Mouse (Mus musculus) heart, embryonic 14.5 days (tissue): ENCODE data around the gene Cpt2. TPM values are rescaled to one million over a fixed set of nuclear protein-coding genes. Genes with fewer than 3 reads are reported as not detected.

Source experiments
- ATAC-seq: fragments of 200-750 bp; cut with Nextera tagmentation; 2 replicates; pipeline ENCODE4 v1.8.0; 2017; ENCODE audit warnings: low read depth, moderate TSS enrichment; ENCODE audit not compliant: insufficient number of reproducible peaks, insufficient read depth, low FRiP score
- H3K27ac ChIP-seq, 2 experiments: fragments of 200-500 bp in 1 of 2; fragments of 300-500 bp in 1 of 2; sonication (generic) in 1 of 2; replicated peaks in 1 of 2; 2 replicates each; pipeline ENCODE4 v1.5.1; 2012 to 2014; ENCODE audit warnings: low read depth in 2 of 2, low read length in 2 of 2, control low read depth in 1 of 2, mild to moderate bottlenecking in 1 of 2, mixed read lengths in 1 of 2; ENCODE audit not compliant: control insufficient read depth in 1 of 2, insufficient read depth in 1 of 2
- H3K27me3 ChIP-seq: fragments of 300-500 bp; sonication (generic); 2 replicates; pipeline ENCODE4 v1.6.1; 2014; ENCODE audit warnings: mild to moderate bottlenecking, low read length, control low read depth; ENCODE audit not compliant: control insufficient read depth, insufficient read depth
- H3K36me3 ChIP-seq: fragments of 300-500 bp; sonication (generic); 2 replicates; pipeline ENCODE4 v1.6.1; 2014; ENCODE audit warnings: mild to moderate bottlenecking, control low read depth, low read length, mixed read lengths; ENCODE audit not compliant: control insufficient read depth, insufficient read depth
- H3K4me1 ChIP-seq, 2 experiments: fragments of 200-500 bp in 1 of 2; fragments of 300-500 bp in 1 of 2; sonication (generic) in 1 of 2; 2 replicates each; pipeline ENCODE4 v1.6.1; 2012 to 2014; ENCODE audit warnings: low read length in 2 of 2, control low read depth in 1 of 2, mixed read lengths in 1 of 2; ENCODE audit not compliant: control insufficient read depth in 2 of 2, insufficient read depth in 2 of 2
- H3K4me2 ChIP-seq: fragments of 300-500 bp; sonication (generic); 2 replicates; pipeline ENCODE4 v1.6.1; 2014; ENCODE audit warnings: mild to moderate bottlenecking, low read length
- H3K4me3 ChIP-seq, 2 experiments: fragments of 200-500 bp in 1 of 2; fragments of 300-500 bp in 1 of 2; sonication (generic) in 1 of 2; 2 replicates each; pipeline ENCODE4 v1.5.1; 2012 to 2014; ENCODE audit warnings: low read length in 2 of 2, mild to moderate bottlenecking in 2 of 2, control low read depth in 1 of 2, low read depth in 1 of 2, moderate library complexity in 1 of 2; ENCODE audit not compliant: control insufficient read depth in 1 of 2, insufficient read depth in 1 of 2
- H3K9ac ChIP-seq: fragments of 300-500 bp; sonication (generic); 2 replicates; pipeline ENCODE4 v1.6.1; 2014; ENCODE audit warnings: mild to moderate bottlenecking, low read length
- H3K9me3 ChIP-seq: fragments of 300-500 bp; sonication (generic); 2 replicates; pipeline ENCODE4 v1.6.1; 2016; ENCODE audit warnings: low read length, control low read depth; ENCODE audit not compliant: control insufficient read depth
- WGBS: fragments of 180-500 bp; shearing (Covaris S2); extraction: QIAGEN DNeasy Blood & Tissue Kit; methylation state at CpG from one replicate; pipeline ENCODE4 v1.1.7; 2014; 5-methylcytosine and 5-hydroxymethylcytosine counted together
- polyA plus RNA-seq: library from polyadenylated mRNA; unstranded; fragments of >200 nt; fragmentation: Nextera tagmentation; extraction: Ambion mirVana; gene quantifications from 2 replicates; pipeline ENCODE4 v1.2.1, GENCODE M21; 2014

Cpt2 gene
- polyA plus RNA-seq, 1 experiment from 2014 or later: 75.6 TPM

DNA sequence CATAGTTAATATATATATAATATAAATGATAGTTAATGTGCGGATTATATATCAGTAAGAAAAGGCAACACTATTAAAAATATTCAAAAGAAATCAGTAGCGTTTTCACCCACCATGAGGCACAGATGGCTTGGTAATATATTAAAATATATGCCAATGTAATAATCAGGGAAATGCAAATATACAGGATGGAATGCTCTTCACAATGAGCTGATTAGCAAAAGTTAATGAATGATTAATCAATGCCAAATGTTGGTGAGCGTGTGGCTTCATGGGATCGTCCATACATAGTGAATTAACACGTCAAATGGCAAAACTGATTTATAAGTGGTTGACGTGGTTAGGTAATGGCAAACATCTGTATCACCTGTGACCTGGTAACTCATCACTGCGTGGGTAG, 35.1 kb upstream of the Cpt2 start:
- H3K4me2 ChIP-seq: no peak overlapping the region
- H3K9me3 ChIP-seq: no peaks in the 10 kb centered on the region
- peaks cover 17 to 19% of the 10 kb centered on the region in 2 experiments for H3K4me1 ChIP-seq
- 88% methylated on average over 7 of the region's 7 CpGs for whole genome bisulfite sequencing
- no peak for ATAC-seq
- no peak overlapping the region for H3K9ac ChIP-seq
- H3K27me3 ChIP-seq: no peaks in the 10 kb centered on the region
- no peak overlapping the region for H3K4me3 ChIP-seq
- no peak overlapping the region for H3K27ac ChIP-seq
- H3K36me3 ChIP-seq: no peaks in the 10 kb centered on the region

- H3K4me2 ChIP-seq: no peak overlapping the region
- H3K4me3 ChIP-seq: no peak overlapping the region
- no peaks in the 10 kb centered on the region for H3K27me3 ChIP-seq
- H3K27ac ChIP-seq: no peak overlapping the region
- H3K9ac ChIP-seq: no peak overlapping the region
- 76% methylated on average over 5 of the region's 5 CpGs for WGBS
- no peaks in the 10 kb centered on the region for H3K9me3 ChIP-seq
- ATAC-seq: no peak
- H3K36me3 ChIP-seq: no peaks in the 10 kb centered on the region
- H3K4me1 ChIP-seq: peaks cover 0 to 4% of the 10 kb centered on the region in 2 experiments; a peak in 1 of 4 replicates
These were observed 32.3 kb upstream of the Cpt2 start for GRCm38 (mm10) chr4:107955691-107956090.

DNA sequence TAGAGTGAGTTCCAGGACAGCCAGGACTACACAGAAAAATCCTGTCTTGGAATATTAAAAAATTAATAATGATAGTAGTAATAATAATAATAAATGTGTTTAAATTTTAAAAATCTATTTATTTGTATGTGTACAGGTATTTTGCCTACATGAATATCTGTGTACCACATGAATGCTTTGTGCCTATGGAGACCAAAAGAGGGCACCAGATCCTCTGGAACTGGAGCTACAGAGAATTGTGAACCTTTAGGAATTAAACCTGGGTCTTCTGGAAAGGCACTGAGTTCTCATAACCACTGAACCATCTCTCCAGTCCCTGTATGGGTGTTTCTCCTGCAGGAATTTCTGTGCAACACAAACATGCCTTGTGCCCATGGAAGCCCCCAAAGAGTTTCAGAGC, 29.4 kb upstream of the Cpt2 start:
- no peaks in the 10 kb centered on the region for H3K9me3 ChIP-seq
- no peak for ATAC-seq
- no peak overlapping the region for H3K4me2 ChIP-seq
- H3K4me1 ChIP-seq: no peaks in the 10 kb centered on the region
- H3K27ac ChIP-seq: no peak overlapping the region
- H3K27me3 ChIP-seq: no peaks in the 10 kb centered on the region
- no peaks in the 10 kb centered on the region for H3K36me3 ChIP-seq
- no peak overlapping the region for H3K4me3 ChIP-seq
- no peak overlapping the region for H3K9ac ChIP-seq

- H3K4me3 ChIP-seq: no peak overlapping the region
These were observed 26.5 kb upstream of the Cpt2 start for GRCm38 (mm10) chr4:107949918-107950317.

GRCm38 (mm10) chr4:107944141-107944540, 20.7 kb upstream of the Cpt2 start:
- Histone ChIP-seq H3K9ac (no peak overlapping the region), H3K9me3 (no peaks in the 10 kb centered on the region), H3K4me1 (no peaks in the 10 kb centered on the region; a peak in 1 of 4 replicates), H3K4me3 (no peak overlapping the region), H3K27ac (no peak overlapping the region; a peak in 1 of 4 replicates), H3K4me2 (no peak overlapping the region), H3K27me3 (no peaks in the 10 kb centered on the region), H3K36me3 (no peaks in the 10 kb centered on the region)
- ATAC-seq: no peak
- 55% methylated on average over 2 of the region's 2 CpGs for WGBS

More at GRCm38 (mm10) chr4:107949918-107950317, 26.5 kb upstream of the Cpt2 start:
- no peak overlapping the region for H3K4me2 ChIP-seq
- H3K27me3 ChIP-seq: no peaks in the 10 kb centered on the region
- H3K9ac ChIP-seq: no peak overlapping the region
- H3K27ac ChIP-seq: no peak overlapping the region
- WGBS: 76% methylated on average over 4 of the region's 4 CpGs
- no peaks in the 10 kb centered on the region for H3K36me3 ChIP-seq
- no peak for ATAC-seq
- H3K4me1 ChIP-seq: no peaks in the 10 kb centered on the region
- no peaks in the 10 kb centered on the region for H3K9me3 ChIP-seq

DNA sequence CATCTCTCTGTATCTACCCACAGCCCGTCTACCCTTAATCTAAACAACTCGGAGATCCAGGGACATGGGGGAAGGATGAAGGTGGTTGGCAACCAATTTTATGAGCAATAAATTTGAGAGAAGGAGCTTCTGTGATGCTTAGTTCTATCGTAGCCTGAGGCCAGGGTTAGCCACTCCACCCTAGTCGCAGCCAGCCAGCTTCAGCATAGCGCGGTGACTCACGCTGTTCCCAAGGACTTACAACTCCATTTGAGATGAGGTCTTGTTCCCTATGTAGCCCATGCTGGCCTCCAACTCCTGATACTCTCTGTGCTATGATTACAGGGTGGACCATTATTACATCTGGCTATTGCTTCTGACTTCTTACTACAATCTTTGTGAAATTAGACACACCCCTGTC, 19.3 kb upstream of the Cpt2 start:
- H3K27ac ChIP-seq: no peak overlapping the region
- no peak overlapping the region for H3K4me3 ChIP-seq
- H3K4me2 ChIP-seq: no peak overlapping the region
- H3K36me3 ChIP-seq: no peaks in the 10 kb centered on the region
- H3K4me1 ChIP-seq: no peaks in the 10 kb centered on the region; a peak in 1 of 4 replicates
- no peaks in the 10 kb centered on the region for H3K27me3 ChIP-seq
- no peaks in the 10 kb centered on the region for H3K9me3 ChIP-seq
- 87% methylated on average over 7 of the region's 7 CpGs for WGBS
- H3K9ac ChIP-seq: no peak overlapping the region
- no peak for ATAC-seq

GRCm38 (mm10) chr4:107938124-107938523, 14.7 kb upstream of the Cpt2 start:
- H3K4me2 ChIP-seq: no peak overlapping the region

DNA sequence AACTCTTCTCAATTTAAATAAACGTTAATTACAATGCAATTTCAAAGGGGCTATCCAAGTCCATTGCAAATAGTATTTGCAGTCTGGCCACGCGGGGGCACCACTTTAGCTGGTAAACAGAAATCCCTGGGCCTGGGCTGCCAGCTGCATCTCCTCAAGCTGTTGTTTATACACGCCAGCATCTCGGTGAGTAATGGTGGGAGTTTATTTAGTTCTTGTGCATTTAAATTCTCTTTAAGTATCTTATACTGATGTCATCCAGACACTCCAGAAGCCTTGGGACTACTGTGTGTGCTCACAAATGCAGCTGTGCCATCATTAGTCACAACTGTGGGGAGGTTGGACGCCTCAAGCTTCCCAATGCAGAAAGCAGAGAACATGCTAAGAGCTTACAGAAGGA, 13.9 kb upstream of the Cpt2 start:
- H3K27ac ChIP-seq: no peak overlapping the region
- WGBS: 22% methylated on average over 6 of the region's 6 CpGs
- no peak for ATAC-seq

More at GRCm38 (mm10) chr4:107938124-107938523, 14.7 kb upstream of the Cpt2 start:
- H3K27me3 ChIP-seq: no peaks in the 10 kb centered on the region
- 72% methylated on average over 2 of the region's 2 CpGs for WGBS
- H3K9me3 ChIP-seq: no peaks in the 10 kb centered on the region
- H3K9ac ChIP-seq: no peak overlapping the region
- H3K27ac ChIP-seq: no peak overlapping the region
- H3K4me3 ChIP-seq: no peak overlapping the region
- H3K36me3 ChIP-seq: no peaks in the 10 kb centered on the region
- H3K4me1 ChIP-seq: no peaks in the 10 kb centered on the region
- ATAC-seq: no peak

More for the DNA sequence above, 13.9 kb upstream of the Cpt2 start:
- Histone ChIP-seq H3K4me3 (no peak overlapping the region), H3K9ac (no peak overlapping the region), H3K27me3 (no peaks in the 10 kb centered on the region), H3K4me1 (no peaks in the 10 kb centered on the region), H3K36me3 (no peaks in the 10 kb centered on the region), H3K9me3 (no peaks in the 10 kb centered on the region), H3K4me2 (no peak overlapping the region)
